Mouse (Mus musculus) fat pad, adult 2 months (tissue): ENCODE data around the gene Sema4f.

Experiments
- DNase-seq: peaks from one replicate; pipeline ENCODE4 v3.0.0-alpha.2; 2011; ENCODE audit warnings: low read depth, low spot score; ENCODE audit errors: extremely low read depth

Gene Sema4f

DNA sequence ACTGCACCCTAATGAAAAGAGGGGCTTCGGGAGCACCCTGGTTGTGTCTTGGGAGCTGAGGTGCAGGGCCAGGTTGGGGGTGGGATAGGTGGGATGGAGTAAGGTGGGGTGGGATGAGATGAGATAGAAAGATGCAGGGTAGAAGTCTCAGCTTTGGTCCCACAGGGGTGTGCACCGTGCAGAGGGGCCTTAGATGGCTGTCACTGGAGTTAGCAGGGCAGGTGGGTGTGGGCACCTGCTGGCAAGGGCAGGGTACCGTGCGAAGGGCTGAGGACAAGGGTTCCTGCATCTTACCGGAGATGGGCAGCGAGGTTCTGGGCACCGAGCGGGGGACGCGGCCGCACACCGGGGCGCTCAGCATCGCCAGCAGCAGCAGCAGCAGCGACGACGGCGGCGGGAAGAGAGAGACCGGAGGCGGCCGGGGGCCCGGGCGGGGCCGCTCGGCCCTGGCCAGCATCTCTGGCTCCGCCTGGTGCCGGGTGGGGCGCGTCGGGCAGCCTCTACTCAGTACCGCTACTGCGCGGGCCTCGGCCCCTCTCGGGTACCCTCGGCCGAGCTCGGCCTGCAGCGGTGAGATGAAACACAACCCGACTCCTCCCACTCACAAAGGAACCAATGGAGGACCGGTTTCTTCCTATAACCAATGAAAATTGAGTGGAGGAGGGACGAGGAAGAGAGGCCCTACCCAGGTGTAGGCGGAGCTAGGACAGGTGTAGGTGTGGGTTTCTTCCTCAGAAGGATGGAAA, at the start of gene Sema4f:
Gene Sema4f (minus strand): TSS at position 603 of the 746 bp plus-strand sequence.
- DNase-seq, result peak; percentile 10

- DNase-seq, result no peak
These were observed 47.9 kb upstream of the Sema4f start for GRCm38 (mm10) chr6:82987411-82987971.

DNA sequence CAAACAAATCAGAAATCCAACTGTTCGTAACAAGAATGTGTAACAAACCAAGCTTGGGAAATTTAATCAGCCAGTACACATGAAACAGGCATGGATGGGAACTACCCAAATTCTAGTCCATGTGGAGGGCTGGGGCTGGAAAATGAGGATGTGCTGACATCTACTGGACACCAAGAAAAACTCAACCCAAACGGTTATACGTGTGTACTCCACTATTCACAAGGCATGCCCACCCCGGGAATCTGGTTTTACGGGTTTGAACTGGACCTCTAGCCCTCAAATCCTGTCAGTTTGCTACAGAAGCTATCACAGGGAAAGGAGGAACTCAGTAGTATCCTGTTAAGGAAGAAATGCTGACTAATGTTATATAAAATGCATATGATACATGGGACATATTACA, 31.5 kb upstream of the Sema4f start:
- DNase-seq, result no peak

GRCm38 (mm10) chr6:82969249-82970084, 29.9 kb upstream of the Sema4f start:
- no peak for DNase-seq

GRCm38 (mm10) chr6:82961664-82962063, 22.1 kb upstream of the Sema4f start:
- no peak for DNase-seq

GRCm38 (mm10) chr6:82956553-82957251, 17.1 kb upstream of the Sema4f start:
- DNase-seq, result no peak

- no peak for DNase-seq
These were observed 7.1 kb upstream of the Sema4f start, which contains the start of gene M1ap for GRCm38 (mm10) chr6:82946651-82947050. Gene M1ap (plus strand): TSS chr6:82946902.

DNA sequence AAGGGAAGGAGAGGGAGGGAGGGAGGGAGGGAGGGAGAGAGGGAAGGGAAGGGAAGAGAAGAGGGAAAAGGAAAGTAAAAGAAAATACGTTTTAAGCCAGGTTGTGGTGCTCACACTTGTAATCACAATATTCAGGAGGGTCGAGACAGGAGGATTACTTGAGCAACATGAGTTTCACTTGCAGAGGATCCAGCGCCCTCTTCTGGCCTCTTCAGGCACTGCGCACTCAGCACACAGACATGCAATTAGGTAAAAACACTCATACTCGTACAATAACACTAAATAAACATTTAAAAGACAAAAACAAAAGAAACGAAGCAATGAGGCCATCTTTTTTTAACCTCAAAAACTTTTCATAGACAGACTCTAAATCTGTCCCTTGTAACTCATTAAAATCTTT, 6.2 kb upstream of the Sema4f start:
- DNase-seq, result no peak

GRCm38 (mm10) chr6:82940765-82941164, 1.2 kb upstream of the Sema4f start:
- DNase-seq, result no peak

GRCm38 (mm10) chr6:82934616-82935230, 4.8 kb downstream of the Sema4f start:
- DNase-seq, result no peak

DNA sequence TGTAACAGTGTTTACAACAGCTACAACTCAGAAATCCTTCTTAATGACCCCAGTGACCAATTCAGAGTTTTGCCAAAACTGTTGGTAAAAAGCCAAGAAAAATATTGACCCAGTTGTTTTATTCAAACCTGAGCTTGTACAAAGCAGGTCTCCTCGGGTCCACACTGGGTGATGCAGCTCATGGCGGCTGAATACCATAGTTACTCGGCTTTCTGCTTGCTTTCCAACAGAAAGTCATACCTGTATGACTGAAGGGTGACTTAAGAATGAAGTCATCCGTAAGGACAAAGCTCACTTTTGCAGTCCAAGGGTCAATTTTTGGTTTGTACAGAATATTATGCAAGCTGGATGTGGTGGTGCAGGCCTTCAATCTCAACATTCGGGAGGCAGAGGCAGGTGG, 12.0 kb downstream of the Sema4f start:
- no peak for DNase-seq

GRCm38 (mm10) chr6:82926528-82926927, 13.0 kb downstream of the Sema4f start:
- DNase-seq, result no peak

- DNase-seq, result no peak
These were observed 13.5 kb downstream of the Sema4f start for GRCm38 (mm10) chr6:82926106-82926505.

- no peak for DNase-seq
These were observed 14.6 kb downstream of the Sema4f start for GRCm38 (mm10) chr6:82925005-82925404.

- DNase-seq, result no peak
These were observed 17.9 kb downstream of the Sema4f start for GRCm38 (mm10) chr6:82921426-82922224.

GRCm38 (mm10) chr6:82919520-82919919, 20.0 kb downstream of the Sema4f start:
- no peak for DNase-seq

DNA sequence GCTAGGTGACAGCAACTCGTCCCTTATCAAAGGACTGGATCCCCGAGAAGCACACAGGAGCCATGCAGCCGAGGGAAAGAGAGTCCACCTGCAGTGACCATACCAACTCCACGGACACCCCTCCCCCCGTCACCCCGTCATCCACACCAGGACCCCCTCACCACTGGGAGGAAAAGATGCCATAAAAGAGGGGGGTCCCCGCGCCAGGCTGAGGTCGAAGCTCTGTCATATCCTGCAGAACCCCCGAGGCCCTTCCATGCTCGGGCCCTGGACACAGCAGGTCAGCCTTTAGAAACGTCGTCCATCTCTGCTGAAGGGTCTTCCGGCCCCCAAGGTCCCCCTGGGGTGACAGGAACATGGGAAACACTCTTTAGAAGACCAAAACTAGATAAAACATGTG, 21.2 kb downstream of the Sema4f start:
- no peak for DNase-seq

GRCm38 (mm10) chr6:82917778-82918129, 21.8 kb downstream of the Sema4f start:
- DNase-seq, result no peak

DNA sequence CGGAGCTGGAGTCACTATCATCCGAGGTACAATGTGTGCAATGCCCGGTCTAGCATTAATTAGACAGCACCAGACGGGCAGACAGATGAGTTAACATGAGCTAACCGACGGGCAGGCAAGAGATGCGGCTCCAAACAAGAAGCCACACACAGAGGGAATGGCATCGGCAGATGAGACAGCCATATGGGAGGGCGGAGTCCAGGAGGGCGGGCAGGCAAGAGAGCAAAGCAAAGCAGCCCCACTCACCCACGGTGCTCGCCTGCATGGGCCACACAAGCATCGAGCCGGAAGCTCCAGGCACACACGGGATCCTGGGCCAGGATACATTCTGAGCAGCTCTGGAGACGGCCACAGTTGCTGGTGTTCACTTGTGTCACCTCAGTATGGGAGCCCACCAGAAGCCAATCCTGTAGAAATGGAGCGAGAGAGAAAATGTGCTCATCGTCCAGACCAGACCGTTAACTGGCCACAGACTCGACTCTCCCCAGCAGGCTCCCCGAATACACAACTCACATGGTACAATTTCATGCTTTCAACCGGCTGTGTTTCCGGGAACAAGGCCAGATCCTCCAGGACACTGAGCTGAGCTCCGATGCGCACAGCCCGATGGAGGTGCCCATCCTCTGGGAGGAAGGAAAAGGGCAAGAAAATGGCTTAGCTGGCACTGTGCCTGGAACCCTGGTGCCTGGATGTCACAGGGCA, 22.3 kb downstream of the Sema4f start:
- no peak for DNase-seq
